Mouse (Mus musculus) liver, postnatal 0 days (tissue): ENCODE results near the gene 1110051M20Rik. TPM values are rescaled to one million over a fixed set of nuclear protein-coding genes. Genes with fewer than 3 reads are reported as not detected.

ENCODE experiments used
- ATAC-seq: fragments of 200-750 bp; cut with Nextera tagmentation; 2 replicates; pipeline ENCODE4 v1.8.0; 2017; ENCODE audit warnings: mild to moderate bottlenecking, moderate library complexity
- DNase-seq: peaks from one replicate; pipeline ENCODE4 v3.0.0-alpha.2; 2016
- H3K27ac ChIP-seq: fragments of 300-500 bp; sonication (generic); 2 replicates; pipeline ENCODE4 v1.5.1; 2014; ENCODE audit warnings: antibody characterized with exemption, moderate library complexity, mild to moderate bottlenecking, low read depth
- H3K27me3 ChIP-seq: fragments of 300-500 bp; sonication (generic); 2 replicates; pipeline ENCODE4 v1.6.1; 2014; ENCODE audit warnings: low read length, control low read depth, mixed read lengths; ENCODE audit not compliant: insufficient read depth
- H3K36me3 ChIP-seq: fragments of 300-500 bp; sonication (generic); replicated peaks from 2 replicates; pipeline ENCODE4 v1.6.1; 2014; ENCODE audit warnings: mild to moderate bottlenecking, control low read depth, low read length, moderate library complexity, mixed read lengths; ENCODE audit not compliant: insufficient read depth
- H3K4me1 ChIP-seq: fragments of 300-500 bp; sonication (generic); 2 replicates; pipeline ENCODE4 v1.6.1; 2014; ENCODE audit warnings: antibody characterized with exemption, mild to moderate bottlenecking, control low read depth; ENCODE audit not compliant: insufficient read depth
- H3K4me2 ChIP-seq: fragments of 300-500 bp; sonication (generic); 2 replicates; pipeline ENCODE4 v1.6.1; 2014; ENCODE audit warnings: low read depth, mild to moderate bottlenecking, low read length, moderate library complexity, mixed read lengths
- H3K4me3 ChIP-seq: fragments of 300-500 bp; sonication (generic); 2 replicates; pipeline ENCODE4 v1.5.1; 2014; ENCODE audit warnings: low read depth, low read length
- H3K9ac ChIP-seq: fragments of 300-500 bp; sonication (generic); replicated peaks from 2 replicates; pipeline ENCODE4 v1.6.1; 2014; ENCODE audit warnings: mild to moderate bottlenecking, moderate library complexity
- H3K9me3 ChIP-seq: fragments of 300-500 bp; sonication (generic); 2 replicates; pipeline ENCODE4 v1.6.1; 2016; ENCODE audit warnings: mild to moderate bottlenecking, control low read depth, low read length, mixed read lengths
- CTCF ChIP-seq: sonication (generic); IDR thresholded peaks from 2 replicates; pipeline ENCODE4 v1.5.1; 2016; ENCODE audit warnings: antibody characterized with exemption, low read depth
- EP300 ChIP-seq: IDR thresholded peaks from 2 replicates; pipeline ENCODE4 v1.6.1; 2016; ENCODE audit warnings: antibody characterized with exemption, low read depth, mild to moderate bottlenecking
- WGBS: fragments of 180-500 bp; shearing (Covaris S2); extraction: QIAGEN DNeasy Blood & Tissue Kit; methylation state at CpG from one replicate; pipeline ENCODE4 v1.1.7; 2014; ENCODE audit not compliant: insufficient replicate concordance; 5-methylcytosine and 5-hydroxymethylcytosine counted together
- polyA plus RNA-seq: library from polyadenylated mRNA; unstranded; fragments of >200 nt; fragmentation: Nextera tagmentation; extraction: Ambion mirVana; gene quantifications from 2 replicates; pipeline ENCODE4 v1.2.1, GENCODE M21; 2015

The 1110051M20Rik gene
- polyA plus RNA-seq, 1 experiment from 2014 or later = 5.5 TPM

DNA sequence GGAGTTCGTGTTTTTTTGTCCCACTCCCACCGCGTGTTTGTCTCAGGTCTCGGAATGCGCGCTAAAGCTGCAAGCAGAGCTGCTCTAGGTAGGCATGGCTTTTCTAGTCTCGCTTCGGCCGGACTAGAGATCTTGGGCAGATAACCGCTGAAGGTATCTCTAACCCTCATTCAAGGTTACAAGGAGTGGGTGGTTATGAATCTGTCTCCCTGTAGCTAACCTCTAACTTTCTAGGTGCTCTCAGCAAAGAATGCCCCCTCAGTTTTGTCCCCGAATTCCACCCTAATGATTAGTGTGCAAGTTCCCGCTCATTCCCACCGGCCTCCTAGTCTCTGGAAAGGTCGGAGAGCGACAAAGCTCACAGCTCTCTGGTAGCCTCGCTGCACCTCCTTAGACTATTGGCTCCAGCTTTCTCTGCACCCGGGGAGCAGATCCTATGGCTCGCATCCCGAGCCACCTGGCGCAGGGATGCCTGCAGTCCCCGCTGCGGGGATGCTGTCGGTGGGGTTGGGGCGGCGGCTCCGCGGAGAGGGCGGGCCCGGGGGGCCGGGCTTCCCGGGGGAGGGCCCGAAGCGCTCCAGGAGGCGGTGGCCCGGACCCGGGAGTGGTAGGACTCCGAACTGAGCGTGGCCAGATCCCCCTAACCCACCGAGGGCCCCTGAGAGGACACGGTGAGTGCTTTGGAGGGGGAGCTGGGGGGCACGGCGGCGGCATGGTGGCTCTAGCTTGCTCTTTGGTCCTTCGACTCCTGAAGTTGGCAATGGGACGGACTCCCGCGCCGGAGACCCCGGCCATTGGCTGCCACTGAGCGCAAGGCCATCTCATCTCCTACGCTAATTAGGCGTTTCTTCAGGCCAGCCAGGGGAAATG is 188.0 kb downstream of the 1110051M20Rik start:
- DNase-seq (peak; percentile 63), ATAC-seq (peak; percentile 76)
- 0 out of 2 replicates have a peak, but pooled peaks cover 2% of the 10 kb centered on the region for H3K36me3 ChIP-seq
- 1% methylated on average over 52 of the region's 52 CpGs for WGBS
- peak overlapping the region; percentile 65 for H3K9ac ChIP-seq
- H3K4me1 ChIP-seq = peaks cover 14% of the 10 kb centered on the region; the same call in 1 of the 2 replicates
- H3K27me3 ChIP-seq = peaks cover 48% of the 10 kb centered on the region
- peak overlapping the region; percentile 80 for H3K4me2 ChIP-seq
- TF ChIP-seq EP300 = no peak
- TF ChIP-seq CTCF = no peak
- H3K4me3 ChIP-seq = peak overlapping the region; percentile 68
- H3K27ac ChIP-seq = peak overlapping the region; percentile 68
- H3K9me3 ChIP-seq = no peaks in the 10 kb centered on the region

DNA sequence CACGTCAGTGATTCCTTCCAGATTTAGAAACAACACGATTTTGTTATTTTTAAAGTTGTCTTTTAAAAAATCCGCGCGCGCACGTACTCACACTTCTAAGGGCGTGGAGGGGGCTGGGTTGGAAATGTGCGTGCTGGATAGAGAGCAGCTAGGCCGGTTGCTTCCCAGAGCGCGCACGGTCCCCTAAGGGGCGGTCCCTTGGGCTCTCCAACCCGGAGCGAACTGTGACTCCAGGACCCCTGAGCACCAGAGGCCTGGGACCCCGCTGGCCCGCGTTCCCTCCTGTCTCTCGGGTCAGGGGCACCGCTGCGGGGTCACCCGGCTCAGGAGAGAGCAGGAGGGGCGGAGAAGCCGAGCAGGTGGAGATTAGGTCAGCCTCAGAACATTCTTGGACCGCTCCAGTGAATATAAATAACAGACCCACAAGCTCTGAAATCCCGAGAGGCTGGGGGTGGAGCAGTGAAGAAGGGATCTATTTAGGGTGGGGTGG is 188.8 kb downstream of the 1110051M20Rik start, which contains the start of gene Pacsin3:
Pacsin3 (plus strand) TSS at position 294 of the 490 bp plus-strand sequence.
- DNase-seq (no peak), ATAC-seq (no peak)
- 0 out of 2 replicates have a peak, but pooled peaks cover 2% of the 10 kb centered on the region for H3K36me3 ChIP-seq
- peaks cover 14% of the 10 kb centered on the region; the same call in 1 of the 2 replicates for H3K4me1 ChIP-seq
- H3K4me2 ChIP-seq = peak within 1 kb of the TSS; percentile 80
- H3K27ac ChIP-seq = peak within 1 kb of the TSS; percentile 68
- TF ChIP-seq CTCF = no peak
- TF ChIP-seq EP300 = no peak
- H3K4me3 ChIP-seq = peak within 1 kb of the TSS; percentile 68
- H3K27me3 ChIP-seq = peaks cover 48% of the 10 kb centered on the region
- 4% methylated on average over 27 of the region's 27 CpGs for WGBS
- no peaks in the 10 kb centered on the region for H3K9me3 ChIP-seq
- peak within 1 kb of the TSS; percentile 65 for H3K9ac ChIP-seq

DNA sequence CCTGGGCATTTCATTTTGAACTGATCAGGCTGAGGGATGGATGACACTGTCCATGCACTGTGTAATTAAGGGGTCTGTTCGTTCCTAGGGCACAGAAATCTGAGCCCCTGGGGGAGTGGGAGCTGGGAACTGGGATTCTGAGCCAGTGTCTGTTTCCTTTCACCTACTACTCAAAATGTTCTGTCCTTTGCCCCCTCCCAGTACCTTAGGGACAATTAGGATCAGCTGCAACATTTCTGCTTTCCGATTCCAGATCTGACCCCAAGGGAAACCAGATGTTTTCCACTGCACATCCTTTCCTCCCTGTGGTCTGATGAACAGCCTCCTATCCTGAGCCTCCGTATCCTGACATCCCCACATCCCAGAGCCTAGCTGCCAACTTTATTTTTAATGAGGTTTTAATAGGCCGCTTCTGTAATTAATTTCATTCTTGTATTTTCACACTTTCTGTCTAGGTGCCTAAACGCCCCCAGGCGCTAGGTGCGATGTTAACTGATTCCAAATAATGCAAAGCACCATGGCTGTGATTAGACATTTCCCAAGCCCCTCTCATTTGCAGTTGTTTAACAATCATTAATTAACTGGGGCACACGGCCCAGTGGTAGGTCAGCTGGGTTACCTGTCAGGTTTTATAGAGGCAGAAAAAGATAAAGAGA is 189.7 kb downstream of the 1110051M20Rik start:
- DNase-seq (no peak), ATAC-seq (no peak)
- peaks cover 48% of the 10 kb centered on the region for H3K27me3 ChIP-seq
- H3K9me3 ChIP-seq = no peaks in the 10 kb centered on the region
- H3K36me3 ChIP-seq = no peaks in the 10 kb centered on the region
- no peak for TF ChIP-seq CTCF
- TF ChIP-seq EP300 = no peak
- H3K27ac ChIP-seq = no peak overlapping the region
- 46% methylated on average over 8 of the region's 8 CpGs for WGBS
- H3K4me3 ChIP-seq = no peak overlapping the region
- peaks cover 14% of the 10 kb centered on the region; the same call in 1 of the 2 replicates for H3K4me1 ChIP-seq
- H3K9ac ChIP-seq = no peak overlapping the region
- H3K4me2 ChIP-seq = no peak overlapping the region

DNA sequence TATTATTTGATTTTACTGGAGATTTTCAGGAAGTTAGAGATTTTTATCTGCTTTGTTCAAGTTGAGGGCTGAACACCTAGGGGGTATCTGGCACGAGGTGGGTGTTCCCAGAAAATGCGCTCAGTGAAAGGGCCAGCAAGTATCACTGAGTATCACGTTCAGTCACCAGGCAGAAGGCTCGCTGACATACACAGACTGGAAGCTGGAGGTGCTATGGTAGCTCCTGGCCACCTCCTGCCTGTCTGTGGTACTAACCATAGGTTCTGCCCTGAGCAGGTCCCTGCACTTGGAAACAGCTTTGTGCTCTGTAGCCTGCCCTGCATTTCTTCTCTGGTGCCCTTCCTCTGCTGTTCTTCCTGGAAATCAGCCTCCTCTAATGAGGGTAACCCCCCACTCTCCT is 192.0 kb downstream of the 1110051M20Rik start:
- Histone ChIP-seq H3K9me3 (no peaks in the 10 kb centered on the region), H3K36me3 (no peaks in the 10 kb centered on the region), H3K9ac (no peak overlapping the region), H3K4me1 (peaks cover 10% of the 10 kb centered on the region; the same call in 1 of the 2 replicates), H3K4me2 (no peak overlapping the region), H3K4me3 (no peak overlapping the region), H3K27ac (no peak overlapping the region), H3K27me3 (peaks cover 38% of the 10 kb centered on the region)
- ATAC-seq (no peak), DNase-seq (no peak)
- TF ChIP-seq CTCF (no peak), EP300 (no peak)
- WGBS = 59% methylated on average over 4 of the region's 4 CpGs

DNA sequence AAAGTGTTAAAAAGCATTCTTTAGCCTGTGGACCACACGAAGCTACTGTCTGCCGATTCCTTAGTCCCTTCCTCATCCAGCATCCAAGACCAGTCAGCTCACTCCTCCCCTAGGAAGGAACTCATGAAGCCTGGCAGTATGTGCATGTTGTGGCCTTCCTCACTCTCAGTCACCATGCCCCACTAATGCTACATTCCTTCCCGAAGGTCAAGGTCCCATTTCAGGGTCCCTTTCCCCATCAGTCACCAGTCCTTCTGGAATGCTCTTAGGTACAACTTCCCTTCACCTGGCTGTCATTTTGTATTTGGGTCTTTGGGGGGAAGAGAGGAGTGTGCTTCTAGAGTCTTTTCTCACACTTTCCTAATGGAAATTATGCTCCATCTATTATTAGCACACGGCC is 192.5 kb downstream of the 1110051M20Rik start:
- TF ChIP-seq EP300 (no peak), CTCF (no peak)
- Histone ChIP-seq H3K4me2 (no peak overlapping the region), H3K4me3 (no peak overlapping the region), H3K36me3 (no peaks in the 10 kb centered on the region), H3K4me1 (peaks cover 10% of the 10 kb centered on the region; the same call in 1 of the 2 replicates), H3K9me3 (no peaks in the 10 kb centered on the region), H3K27me3 (peaks cover 33% of the 10 kb centered on the region), H3K9ac (no peak overlapping the region), H3K27ac (no peak overlapping the region)
- DNase-seq = no peak
- no peak for ATAC-seq
- WGBS = 70% methylated on average over 4 of the region's 4 CpGs

DNA sequence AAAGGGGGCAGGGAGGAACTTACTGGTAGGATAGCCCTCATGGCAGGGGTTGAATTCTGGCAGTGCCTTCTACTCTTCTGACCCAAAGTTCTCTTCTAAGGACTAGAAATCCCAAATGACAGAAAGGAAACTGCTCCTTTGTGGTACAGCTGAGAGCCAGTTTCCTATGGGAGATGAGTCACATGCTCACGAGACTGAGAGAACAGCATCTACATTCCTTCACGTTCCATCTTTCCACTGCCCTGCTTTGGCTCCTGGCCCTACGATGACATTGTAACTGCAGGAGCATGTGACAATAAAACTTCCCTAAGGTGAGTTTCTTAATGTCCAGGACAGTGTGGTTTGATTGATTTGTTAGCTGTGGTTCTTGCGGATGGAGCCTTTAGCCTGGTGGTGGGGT is 196.1 kb downstream of the 1110051M20Rik start:
- ATAC-seq (no peak), DNase-seq (no peak)
- Histone ChIP-seq H3K4me3 (no peak overlapping the region), H3K4me2 (no peak overlapping the region), H3K9ac (no peak overlapping the region), H3K36me3 (no peaks in the 10 kb centered on the region), H3K27me3 (0 out of 2 replicates have a peak, but pooled peaks cover 2% of the 10 kb centered on the region), H3K9me3 (no peaks in the 10 kb centered on the region), H3K4me1 (peaks cover 2% of the 10 kb centered on the region; the same call in 1 of the 2 replicates), H3K27ac (no peak overlapping the region)
- WGBS = 76% methylated on average over 4 of the region's 4 CpGs
- TF ChIP-seq EP300 (no peak), CTCF (no peak)
